Mouse (Mus musculus) ES-E14 (cell line): ENCODE measurements around the gene Gmppb.

ENCODE experiments used
- HCFC1 ChIP-seq: IDR thresholded peaks from 2 replicates; pipeline ENCODE4 v1.6.1; 2012; ENCODE audit warnings: low read length, inconsistent platforms, borderline replicate concordance; ENCODE audit not compliant: insufficient read depth
- MAFK ChIP-seq: IDR thresholded peaks from 2 replicates; pipeline ENCODE4 v1.6.1; 2014; ENCODE audit warnings: mild to moderate bottlenecking, low read depth, low read length, inconsistent platforms; ENCODE audit not compliant: insufficient read depth
- ZNF384 ChIP-seq: IDR thresholded peaks from 2 replicates; pipeline ENCODE4 v1.6.1; 2012; ENCODE audit warnings: low read depth, low read length, inconsistent platforms

DNA sequence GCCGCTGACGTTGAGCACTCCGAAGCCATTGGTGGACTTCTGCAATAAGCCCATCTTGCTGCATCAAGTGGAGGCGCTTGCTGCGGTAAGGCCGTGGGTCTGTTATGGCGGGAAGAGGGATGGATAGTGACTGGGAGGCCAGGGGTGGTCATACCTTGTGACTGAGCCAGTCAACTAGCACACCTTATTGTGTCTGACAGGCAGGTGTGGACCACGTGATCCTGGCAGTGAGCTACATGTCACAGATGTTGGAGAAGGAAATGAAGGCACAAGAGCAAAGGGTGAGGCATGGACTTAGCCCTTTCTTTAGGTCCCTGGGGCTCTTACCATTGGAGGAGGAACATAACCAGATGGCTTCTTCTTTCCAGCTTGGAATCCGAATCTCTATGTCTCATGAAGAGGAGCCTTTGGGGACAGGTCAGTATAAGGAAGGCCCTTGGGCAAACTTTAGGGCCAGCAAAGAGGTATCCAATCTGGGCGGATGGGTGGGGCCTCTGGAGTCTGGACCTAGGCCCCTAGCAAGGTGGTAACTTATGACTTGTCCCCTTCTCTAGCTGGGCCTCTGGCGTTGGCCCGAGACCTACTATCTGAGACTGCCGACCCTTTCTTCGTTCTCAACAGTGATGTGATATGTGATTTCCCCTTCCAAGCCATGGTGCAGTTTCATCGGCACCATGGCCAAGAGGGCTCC, 664 bp downstream of the Gmppb start:
- TF ChIP-seq MAFK = no peak
- TF ChIP-seq ZNF384 = no peak
- TF ChIP-seq HCFC1 = no peak
